Mouse (Mus musculus) gastrocnemius, postnatal 14 days (tissue): ENCODE data around the gene Gse1. TPM values are rescaled to one million over a fixed set of nuclear protein-coding genes. Genes with fewer than 3 reads are reported as not detected.

Experiments used
- DNase-seq: peaks from one replicate; pipeline ENCODE4 v3.0.0; 2021; ENCODE audit warnings: mixed read lengths
- intact Hi-C: fragments of 180-260 bp; cut with DNase I; formaldehyde crosslinking; loops from one replicate; pipeline ENCODE4 v1.15.1; 2025; ENCODE audit warnings: low total_unique reads
- total RNA-seq, 2 experiments: library from RNA; stranded (reverse); gene quantifications; 2 replicates each; pipeline ENCODE4 v1.2.3; 2021

The Gse1 gene
- total RNA-seq, 2 experiments from 2014 or later: 22.7 to 28.7 TPM

DNA sequence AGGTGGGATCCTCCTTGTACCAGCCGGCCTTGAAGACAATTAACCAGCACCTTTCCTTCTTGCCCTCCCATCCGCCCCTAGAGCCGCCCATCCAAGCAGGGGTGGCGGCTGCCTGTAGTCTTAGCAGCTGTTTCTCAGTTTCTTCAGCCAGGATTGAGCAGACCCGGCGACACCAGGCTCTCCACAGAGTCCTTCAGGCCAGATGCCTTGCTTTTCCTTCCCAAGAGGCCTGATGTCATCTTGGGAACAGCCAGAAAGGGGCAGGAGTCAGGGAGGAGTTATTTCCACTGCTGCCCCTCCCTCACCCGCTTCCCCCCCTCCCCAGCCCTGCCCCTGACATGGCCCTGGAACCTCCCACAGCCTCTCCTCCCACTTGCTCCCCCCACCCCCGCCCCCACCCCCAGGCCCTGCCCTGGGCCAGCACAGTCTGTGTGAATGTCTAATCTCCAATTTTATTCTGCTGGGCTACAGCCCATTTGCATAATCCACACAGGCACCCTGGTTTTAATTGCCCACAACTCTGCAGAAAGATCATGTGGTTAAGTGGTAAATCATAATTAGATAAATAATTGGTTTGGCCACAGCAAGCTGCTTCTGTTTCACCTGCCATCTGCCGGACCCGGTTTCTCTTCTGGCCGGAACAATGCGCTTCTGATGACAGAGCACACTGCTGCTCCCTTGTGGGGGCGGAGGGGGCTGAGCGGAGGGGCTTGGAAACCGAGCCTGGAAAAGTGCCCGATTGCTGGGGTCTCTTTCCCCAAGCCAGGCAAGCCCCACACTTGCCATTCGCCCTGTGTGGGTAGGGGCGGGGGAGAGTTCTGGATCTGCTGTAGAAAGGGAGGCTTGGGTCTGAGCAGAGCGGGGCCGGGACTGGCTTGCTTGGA lies 292.7 kb downstream of the Gse1 start:
- DNase-seq: no peak
- intact Hi-C loops: loop anchor here (10.0 kb wide), 1 partner anchor 196 kb away; no protein-coding TSS in a partner anchor

DNA sequence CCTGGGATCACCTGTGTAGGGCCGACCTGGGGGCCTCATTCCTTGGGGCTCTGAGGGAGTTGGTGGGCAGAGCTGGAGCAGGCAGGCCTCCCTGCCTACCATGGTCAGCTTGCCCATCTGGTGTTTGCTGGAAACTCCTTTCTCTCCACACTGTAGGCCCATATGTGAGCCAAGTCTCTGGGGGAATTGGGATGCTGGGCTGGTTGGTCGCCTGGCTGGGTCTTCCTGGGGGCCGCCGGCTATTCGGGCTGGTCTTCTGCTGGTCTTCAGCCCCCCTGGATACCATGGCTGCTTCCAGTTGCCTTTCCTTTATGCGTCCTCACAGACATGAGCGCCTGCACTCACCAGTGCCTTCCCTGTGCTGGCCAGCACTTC lies 293.3 kb downstream of the Gse1 start:
- no peak for DNase-seq

DNA sequence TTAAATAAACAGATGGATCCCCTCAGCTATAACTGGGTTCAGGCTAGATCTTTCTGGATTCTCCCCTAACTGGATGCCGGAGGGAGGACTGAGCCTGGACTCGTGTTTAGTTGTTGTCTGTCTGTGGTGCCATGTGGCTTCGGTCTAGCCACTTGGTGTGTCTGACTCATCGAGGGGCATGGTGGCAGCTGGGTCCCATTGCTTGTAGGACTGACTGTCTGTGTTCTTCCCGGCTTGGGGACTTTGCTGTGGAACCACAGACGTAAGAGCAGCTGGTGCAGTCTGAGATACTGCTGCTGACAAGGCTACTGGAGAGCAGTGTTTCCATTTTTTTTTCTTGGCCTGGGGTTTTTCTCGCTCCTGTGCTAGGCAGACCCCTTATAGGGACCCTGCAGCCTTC lies 295.4 kb downstream of the Gse1 start:
- intact Hi-C loops: loop anchor here (10.0 kb wide), 1 partner anchor 199 kb away; no protein-coding TSS in a partner anchor
- no peak for DNase-seq

More for the DNA sequence above, 293.3 kb downstream of the Gse1 start:
- intact Hi-C loops: loop anchor here (10.0 kb wide), 1 partner anchor 197 kb away; no protein-coding TSS in a partner anchor

DNA sequence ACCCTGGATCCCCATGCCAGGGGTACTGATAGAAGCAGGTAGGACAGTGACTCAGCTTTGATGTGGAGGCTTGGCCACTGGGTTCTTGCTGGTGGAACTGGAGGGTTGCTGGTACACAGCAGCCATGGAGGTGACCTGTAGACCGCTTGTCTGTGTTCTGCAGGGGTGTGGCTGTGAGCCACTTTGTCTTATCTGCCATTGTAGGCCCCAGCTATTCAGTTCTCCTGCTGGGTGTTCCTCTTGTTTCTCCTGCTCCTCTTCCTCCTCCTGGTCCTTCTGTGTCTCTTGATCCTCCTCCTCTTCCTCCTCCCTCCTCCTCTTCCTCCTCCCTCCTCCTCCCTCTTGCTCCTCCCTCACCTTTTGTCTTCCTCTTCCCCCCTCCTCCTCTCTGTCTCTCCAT lies 296.9 kb downstream of the Gse1 start:
- DNase-seq: no peak
- intact Hi-C loops: loop anchor here (10.0 kb wide), 1 partner anchor 200 kb away; no protein-coding TSS in a partner anchor

DNA sequence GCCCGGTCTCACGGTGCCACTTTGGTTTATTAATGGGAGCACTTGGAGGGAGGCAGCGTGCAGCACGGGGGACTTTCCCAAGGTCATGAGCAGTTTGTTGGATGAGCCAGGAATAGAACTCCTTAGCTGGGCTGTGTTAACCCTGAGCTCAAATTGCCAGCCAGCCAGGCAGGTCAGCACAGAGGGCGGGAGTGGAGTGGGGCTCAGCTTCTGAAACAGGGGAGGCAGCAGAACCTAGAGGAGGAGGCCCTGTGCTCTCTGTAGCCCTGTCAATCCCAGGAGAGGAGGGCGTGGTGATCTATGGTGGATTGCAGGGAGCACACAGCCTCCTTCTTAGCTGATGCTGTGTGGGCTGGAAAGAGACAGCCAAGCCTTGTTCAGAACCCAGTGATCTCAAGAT lies 297.6 kb downstream of the Gse1 start:
- intact Hi-C loops: loop anchor here (10.0 kb wide), 1 partner anchor 201 kb away; no protein-coding TSS in a partner anchor
- DNase-seq: no peak

DNA sequence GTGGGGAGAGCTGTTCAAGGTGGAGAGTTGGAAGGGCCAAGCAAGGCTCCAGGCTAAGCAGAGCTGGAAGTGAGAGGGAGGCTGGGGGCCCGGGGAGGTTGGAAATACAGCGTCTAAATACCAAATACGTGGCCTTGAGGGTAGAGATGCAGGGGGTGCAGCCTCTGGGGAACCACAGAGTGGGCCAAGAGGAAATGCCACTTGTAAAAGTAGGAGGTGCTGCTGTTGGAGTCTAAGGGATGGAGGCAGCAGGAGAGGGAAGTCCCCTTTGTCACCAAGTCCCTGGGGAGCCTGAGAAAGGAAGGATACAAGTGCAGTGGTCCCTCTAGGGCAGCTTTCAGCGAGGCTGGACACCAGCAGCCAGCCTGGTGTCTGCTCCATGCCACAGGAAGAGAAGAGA lies 298.3 kb downstream of the Gse1 start:
- intact Hi-C loops: loop anchor here (10.0 kb wide), 1 partner anchor 202 kb away; no protein-coding TSS in a partner anchor
- no peak for DNase-seq

DNA sequence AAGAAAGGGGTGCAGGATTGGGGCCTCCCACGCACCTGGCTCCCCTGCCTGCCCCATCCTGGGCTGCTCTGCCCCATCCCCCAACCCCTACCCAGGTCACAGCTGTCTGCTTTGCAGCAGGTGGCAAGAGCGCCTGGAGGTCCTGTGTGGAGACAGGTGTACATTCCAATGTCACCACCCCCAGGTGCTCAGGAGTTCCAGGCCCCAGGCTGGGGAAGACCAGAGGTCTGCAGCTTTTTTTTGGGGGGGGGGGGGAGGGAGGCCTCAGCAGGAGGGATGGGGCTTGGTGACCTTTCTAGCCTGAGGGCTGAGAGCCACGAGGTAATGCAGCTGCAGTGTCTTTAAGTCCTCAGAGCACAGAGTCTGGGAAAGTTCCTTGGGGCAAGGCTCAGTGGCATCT lies 300.1 kb downstream of the Gse1 start:
- DNase-seq: no peak
- intact Hi-C loops: loop anchor here (10.0 kb wide), 1 partner anchor 204 kb away; no protein-coding TSS in a partner anchor

DNA sequence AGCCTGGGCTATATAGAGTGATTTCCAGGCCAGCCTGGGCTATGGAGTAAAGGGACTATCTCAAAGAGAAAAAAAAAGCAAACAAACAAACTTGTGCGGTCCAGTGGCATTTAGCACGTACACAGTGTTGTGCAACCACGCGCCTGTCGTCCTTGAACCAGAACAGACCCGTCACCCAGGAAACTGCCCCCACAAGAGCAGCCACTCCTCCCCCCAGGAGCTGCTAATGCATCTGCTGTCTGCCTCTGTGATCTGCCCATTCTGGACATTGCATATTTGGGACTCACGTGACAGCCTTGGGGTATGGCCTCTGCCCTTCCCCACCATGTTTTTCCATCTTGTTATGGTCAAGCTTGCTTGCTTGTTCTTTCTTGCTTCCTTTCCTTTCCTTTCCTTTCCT lies 301.0 kb downstream of the Gse1 start:
- intact Hi-C loops: loop anchor here (10.0 kb wide), 1 partner anchor 204 kb away; no protein-coding TSS in a partner anchor

DNA sequence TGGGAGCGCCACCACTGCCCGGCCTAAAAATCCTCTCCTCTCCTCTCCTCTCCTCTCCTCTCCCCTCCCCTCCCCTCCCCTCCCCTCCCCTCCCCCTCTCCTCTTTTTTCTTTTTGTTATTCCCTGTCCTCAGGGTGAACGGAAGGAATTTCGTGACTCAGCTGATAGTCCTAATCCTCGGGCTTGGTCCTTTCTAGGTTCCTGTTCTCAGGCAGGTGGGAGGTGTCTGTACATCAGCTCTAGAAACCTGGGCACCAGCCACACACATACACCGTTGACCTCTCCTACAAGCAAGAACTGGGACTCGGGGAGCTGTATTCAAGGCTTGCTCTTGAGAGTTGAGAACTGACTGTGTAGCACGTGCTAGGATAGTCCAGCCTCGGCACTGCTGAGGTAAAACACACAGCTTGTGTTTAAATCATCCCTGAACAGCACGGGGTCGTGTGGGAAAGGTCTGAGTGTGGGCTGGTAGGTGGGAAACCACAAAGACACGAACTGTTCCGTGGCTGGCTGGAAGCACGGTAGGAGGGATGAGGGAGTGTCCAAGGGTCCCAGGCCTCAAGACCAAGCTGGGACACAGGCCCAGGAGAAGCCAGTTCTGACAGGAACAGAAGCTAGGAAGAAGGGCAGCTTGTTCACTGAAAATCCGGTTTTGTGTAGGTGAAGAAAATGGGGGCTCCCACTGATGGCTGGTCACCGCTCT lies 302.8 kb downstream of the Gse1 start:
- intact Hi-C loops: loop anchor here (5.0 kb wide), 1 partner anchor 114 kb away; no protein-coding TSS in a partner anchor
- no peak for DNase-seq

More for the DNA sequence above, 301.0 kb downstream of the Gse1 start:
- DNase-seq: no peak

DNA sequence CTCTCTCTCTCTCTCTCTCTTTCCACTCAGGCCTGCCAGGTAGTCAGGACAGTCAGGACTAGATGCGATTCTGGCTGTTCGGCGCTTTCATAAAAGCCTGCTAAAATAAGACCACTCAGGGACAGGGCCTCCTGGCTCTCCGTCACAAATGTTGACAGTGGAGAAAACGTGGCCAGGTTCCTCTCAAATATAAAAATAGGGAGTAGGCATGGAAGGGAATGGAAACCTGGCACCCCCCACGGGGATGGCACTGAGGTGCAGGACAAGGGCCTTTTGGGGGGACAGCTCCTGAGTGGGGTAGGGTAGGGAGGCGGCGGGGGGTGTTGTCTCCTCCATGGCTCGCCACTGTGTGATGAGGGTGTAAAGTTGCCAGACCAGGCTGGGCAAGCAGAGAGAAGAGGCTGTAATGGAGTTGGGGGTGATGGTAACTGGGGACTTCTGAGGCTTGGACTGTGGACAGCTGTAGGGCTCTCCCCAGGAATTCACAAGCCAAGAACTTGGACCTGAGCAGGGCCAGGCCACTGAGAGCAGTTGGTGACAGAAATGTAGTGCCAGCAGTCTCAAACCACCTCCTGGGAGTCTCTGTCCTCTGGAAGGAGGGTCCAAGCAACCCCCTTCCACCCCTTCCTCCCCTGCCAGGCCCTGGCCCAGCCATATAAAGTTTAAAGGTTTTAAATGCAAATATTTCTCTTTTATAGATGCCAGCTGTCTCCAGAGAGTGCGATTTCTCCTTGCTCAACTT lies 303.7 kb downstream of the Gse1 start:
- no peak for DNase-seq
- intact Hi-C loops: loop anchor here (5.0 kb wide), 1 partner anchor 115 kb away; no protein-coding TSS in a partner anchor

DNA sequence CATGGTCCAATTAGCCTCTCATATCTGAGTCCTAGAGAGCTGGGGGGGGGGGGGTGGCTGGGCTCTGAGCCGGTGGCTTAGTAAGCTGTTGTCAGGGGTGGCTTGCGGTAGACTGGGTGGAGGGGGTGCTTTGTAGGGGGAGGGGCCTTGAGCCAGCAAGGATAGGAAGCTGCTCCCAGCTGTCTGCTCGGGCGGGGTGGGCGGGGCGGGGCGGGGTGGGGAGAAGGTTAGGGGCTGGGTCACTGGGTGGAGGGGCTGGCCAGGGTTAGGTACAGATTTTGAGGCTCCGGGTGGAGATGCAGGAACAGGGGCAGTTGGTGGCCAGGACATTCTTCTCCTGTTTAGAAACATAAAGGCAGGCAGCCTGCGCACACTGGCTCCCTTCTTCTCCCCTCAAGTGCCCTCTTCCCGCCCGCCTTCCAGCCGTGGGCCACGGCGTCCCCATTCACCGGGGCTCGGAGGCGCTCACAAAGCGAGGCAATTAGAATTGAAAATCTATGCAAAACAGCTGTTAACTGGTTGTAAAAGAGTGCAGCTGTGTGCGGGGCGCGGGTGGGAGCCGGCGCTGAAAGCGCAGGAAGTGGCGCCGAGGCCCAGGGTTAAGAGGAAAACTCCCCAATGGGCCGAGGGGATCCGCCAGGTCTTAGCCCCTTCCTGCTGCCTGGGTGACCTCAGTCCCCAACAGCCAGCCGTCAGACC lies 304.4 kb downstream of the Gse1 start:
- intact Hi-C loops: loop anchor here (5.0 kb wide), 1 partner anchor 115 kb away; no protein-coding TSS in a partner anchor

DNA sequence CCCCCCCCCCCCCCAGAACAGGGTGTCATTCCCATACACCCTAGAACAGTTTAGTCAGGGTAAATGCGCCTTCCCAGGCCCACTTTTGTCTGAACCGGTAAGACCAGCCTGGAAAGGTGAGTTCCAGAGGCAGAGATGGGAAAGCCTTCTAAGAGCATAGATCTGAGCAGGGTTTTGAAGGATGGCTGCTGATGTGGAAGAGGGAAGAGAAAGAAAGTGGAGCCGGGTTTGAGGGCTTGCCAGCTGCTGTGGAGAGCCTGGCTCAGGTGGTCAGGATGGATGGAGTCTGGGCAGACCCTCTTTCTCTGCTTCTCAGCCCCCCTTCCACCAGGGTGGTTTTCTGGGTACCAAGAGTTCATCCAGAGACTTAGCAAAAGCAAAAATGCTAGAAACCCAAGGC lies 305.1 kb downstream of the Gse1 start:
- intact Hi-C loops: loop anchor here (5.0 kb wide), 1 partner anchor 116 kb away; no protein-coding TSS in a partner anchor
- DNase-seq: no peak

More for the DNA sequence above, 304.4 kb downstream of the Gse1 start:
- DNase-seq: no peak

DNA sequence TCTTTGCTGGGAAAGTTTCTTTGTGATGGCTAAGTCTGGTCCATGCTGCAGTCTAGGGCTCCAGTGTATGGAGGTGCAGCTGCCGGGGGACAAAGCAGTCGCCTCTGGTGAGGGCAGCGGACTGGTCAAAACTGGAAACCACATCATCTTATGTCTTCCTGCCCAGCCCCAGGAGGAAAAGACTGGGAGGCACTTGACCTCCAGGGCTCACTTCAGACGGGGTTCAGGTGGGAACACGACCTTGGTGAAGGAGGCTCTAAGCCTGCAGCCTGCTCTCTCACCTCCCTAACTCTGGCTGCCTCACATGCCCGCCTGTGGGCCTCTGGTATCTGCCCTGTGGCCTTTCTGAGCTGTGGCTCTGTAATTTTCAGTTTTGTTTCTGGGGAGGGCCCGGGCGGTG lies 305.8 kb downstream of the Gse1 start:
- no peak for DNase-seq
- intact Hi-C loops: loop anchor here (5.0 kb wide), 1 partner anchor 117 kb away; no protein-coding TSS in a partner anchor

DNA sequence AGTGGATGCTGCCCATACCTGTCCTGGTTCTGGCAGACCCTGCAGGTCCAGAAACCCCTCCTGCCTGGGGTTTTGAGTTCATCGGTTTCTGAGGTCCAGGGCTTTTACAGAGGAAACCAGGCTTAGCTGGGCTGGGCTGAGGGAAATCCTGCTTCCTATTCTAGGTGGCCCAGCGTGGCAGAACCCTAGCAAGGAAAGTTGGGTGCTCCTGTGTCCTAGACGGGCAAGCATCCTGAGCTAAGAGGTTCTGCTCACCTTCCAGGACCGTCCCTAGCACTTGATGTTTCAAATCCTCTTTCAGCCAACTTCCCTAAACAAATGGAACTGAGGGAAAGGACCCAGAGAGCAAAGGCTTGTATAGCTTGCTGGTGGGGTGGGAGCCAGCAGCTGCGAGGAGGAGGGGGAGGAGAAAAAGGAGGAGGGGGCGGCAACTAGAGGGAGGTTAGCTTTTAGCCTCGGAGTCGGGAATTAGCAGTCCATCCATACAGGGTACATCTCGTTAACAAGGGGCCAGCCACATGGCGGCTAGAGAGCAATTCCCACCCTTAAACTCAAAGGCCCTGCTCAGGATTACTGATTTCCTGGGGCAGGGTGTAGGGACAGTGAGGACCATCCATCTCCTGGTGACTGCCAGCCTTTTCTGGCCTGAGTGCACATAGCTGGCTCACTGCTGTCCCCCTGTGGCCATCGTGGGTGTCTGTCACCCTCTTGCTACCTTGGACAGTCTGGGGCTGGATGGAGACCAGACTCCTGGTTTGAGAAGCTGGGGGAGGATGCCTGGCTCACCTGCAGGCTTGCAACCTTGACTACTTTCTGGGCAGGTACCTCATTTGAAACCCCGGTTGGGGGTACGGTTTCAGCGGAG lies 306.5 kb downstream of the Gse1 start:
- intact Hi-C loops: loop anchor here (5.0 kb wide), 2 partner anchors 117 to 127 kb away; no protein-coding TSS in a partner anchor
- DNase-seq: peak; percentile 84

DNA sequence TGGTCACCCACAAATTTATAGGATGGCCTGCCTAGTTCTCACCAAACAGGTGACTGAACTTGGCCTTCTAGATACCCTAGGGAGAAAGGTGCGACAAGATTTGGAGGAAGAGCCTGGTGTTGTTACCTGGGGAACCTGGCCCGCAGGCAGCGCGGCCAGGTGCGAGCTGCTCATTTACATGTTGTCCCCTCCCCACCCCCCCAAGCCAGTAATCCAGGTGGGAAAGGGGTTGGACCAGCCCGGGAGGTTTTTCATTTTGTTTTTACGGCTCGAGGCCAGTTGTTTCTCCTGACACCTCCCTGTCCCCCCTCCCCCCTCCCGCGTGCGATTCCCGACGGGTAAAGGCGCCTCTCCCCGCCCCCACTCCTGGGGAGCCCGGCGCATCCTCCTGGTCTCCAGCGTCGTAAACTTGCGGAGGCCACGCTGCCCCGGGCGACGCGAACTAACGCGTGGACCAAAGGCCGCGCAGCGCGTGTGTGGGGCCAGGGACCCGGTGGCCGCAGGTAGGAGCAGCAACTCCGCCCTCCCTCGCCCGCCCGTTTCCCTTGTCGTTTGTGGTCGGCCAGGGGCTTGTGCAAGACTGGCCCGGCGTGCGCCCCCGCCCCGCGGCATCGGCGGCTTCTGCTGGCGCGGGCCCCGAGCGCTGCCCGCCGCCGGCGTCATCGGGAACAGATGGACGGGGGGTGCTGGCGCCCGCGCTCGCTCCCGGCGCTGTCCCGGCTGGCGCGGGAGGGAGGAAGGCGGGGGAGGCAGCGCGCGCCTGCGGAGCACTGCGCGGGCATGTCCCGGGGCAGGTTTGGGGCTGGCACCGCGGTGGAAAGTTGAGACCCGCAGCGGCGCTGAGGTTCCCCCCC lies 307.4 kb downstream of the Gse1 start:
- intact Hi-C loops: loop anchor here (5.0 kb wide), 1 partner anchor 128 kb away; no protein-coding TSS in a partner anchor
- DNase-seq: peak; percentile 65

DNA sequence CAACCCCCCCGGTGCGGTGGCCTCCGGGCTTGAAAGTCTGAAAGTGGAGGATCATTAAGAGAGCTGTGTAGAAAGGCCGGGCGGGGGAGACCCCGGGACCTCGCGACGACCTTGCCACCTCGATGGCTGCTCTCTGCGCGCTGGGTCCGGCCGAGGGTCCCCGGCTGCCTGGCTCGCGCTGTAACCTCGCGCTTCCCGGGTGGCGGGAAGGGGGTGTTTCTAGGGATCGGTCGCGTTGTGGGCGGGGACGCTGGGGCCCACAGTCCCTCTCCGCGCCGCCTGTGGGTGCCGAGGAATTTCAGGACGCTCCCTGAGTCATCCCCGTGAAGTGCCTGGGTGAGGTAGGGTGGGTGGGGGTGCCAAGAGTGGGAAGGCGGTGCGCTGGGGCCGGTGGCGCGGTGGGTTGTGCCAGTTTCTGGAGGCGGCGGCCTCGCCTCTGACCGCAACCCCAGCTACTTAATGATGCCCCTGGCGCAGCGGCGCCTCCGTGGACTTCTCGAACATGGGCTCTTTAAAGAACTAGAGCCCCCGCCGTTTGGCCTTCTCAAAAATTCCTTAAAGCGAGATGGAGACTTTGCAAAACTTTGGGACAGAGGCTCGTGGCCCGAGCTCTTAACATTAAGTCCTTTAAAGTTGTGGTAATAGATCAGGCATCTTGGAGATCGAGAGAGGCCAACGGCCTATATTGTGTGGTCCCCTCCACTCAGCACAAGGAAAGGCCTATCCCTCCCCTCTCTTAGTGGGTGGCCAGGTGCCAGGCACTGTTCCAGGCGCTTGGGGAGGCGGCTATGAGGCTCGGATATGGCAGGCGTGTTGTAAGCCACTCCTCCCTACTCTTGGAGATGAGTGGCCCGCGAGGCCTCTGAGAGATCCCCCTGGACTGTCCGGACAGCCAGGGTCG lies 308.3 kb downstream of the Gse1 start:
- intact Hi-C loops: loop anchor here (5.0 kb wide), 1 partner anchor 129 kb away; no protein-coding TSS in a partner anchor
- no peak for DNase-seq
